Comparison of ENCODE assay signal across 11 mouse cellular contexts in genomic region chr5:123338463-123338862, GRCm38 (mm10).
"Had no signal": no experiment of that assay in that cellular context is flagged by ENCODE, and none has a peak within 500 bp of the region (broad histone marks: within the 10 kb centered on the region; RNA-seq: fewer than 3 reads in every experiment).

No protein-coding gene starts in this region.

- ATAC-seq: intestine, embryonic 16.5 days; liver, postnatal 0 days; lung, postnatal 0 days; midbrain, embryonic 15.5 days had no signal

- DNase-seq: kidney, adult 18-20 months; kidney, postnatal 25 days; layer of hippocampus, adult 9-11 months; liver, postnatal 0 days; lung, embryonic 14.5 days; spleen, adult 18-20 months; thymus, adult 18-20 months; thymus, postnatal 36 days had no signal
